Mouse (Mus musculus) left cerebral cortex, postnatal 25 days (tissue): Measurements from ENCODE around the gene Sik3. TPM values are rescaled to one million over a fixed set of nuclear protein-coding genes. Genes with fewer than 3 reads are reported as not detected.
A peak's percentile ranks its signal among the peaks of the same experiment; 100 is the strongest.

Experiments
- DNase-seq, 2 experiments: peaks; one replicate each; pipeline ENCODE4 v3.0.0; 2022; ENCODE audit warnings: low spot score in 2 of 2, mixed read lengths in 1 of 2
- intact Hi-C: fragments of 180-260 bp; cut with DNase I; formaldehyde crosslinking; loops from one replicate; pipeline ENCODE4 v1.15.1; 2025
- total RNA-seq, 2 experiments: library from RNA; stranded (reverse); gene quantifications; 2 replicates each; pipeline ENCODE4 v1.2.3; 2021

Gene Sik3
- total RNA-seq, 2 experiments from 2014 or later = 114 to 121 TPM

DNA sequence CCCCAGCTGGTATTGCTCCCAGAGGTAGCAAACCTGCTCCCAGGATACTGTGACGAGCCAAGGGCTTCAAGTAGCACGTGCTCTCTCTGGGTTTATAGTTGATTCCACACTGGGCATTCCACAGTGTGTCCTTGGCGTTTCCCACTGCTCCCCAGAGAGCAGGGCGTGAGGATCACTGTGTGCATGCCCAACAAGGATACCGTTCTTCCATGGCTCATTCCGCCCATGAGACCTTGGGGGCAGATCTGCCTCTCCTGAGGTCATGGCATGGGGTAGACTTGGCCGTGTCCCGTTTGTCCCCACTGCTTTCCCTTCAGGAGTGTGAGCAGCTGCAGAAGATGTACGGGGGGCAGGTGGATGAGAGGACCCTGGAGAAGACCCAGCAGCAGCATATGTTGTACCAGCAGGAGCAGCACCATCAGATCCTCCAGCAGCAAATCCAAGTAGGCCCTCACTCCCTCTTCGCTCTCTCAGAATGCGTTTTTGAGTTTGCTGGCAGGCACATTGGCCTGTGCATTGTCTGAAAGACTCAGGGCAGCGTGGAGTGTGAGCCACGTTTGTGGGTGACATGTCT, 195.9 kb downstream of the Sik3 start:
- no peak for DNase-seq
- intact Hi-C loops = no loop called here

DNA sequence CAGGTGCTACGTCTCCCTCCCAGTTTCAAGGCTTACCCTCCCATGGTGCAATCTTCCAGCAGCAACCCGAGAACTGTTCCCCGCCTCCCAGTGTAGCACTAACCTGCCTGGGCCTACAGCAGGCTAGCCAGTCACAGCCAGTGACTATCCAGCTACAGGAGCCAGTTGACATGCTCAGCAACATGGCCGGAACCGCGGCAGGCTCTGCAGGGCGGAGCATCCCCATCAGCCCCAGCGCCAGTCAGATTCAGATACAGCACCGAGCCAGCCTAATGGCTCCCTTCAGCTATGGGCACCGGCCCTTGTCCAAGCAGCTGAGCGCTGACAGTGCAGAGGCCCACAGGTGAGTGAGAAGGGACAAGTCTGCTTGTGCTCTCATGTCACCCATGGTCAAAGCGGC, 197.9 kb downstream of the Sik3 start:
- no peak for DNase-seq
- intact Hi-C loops = no loop called here

DNA sequence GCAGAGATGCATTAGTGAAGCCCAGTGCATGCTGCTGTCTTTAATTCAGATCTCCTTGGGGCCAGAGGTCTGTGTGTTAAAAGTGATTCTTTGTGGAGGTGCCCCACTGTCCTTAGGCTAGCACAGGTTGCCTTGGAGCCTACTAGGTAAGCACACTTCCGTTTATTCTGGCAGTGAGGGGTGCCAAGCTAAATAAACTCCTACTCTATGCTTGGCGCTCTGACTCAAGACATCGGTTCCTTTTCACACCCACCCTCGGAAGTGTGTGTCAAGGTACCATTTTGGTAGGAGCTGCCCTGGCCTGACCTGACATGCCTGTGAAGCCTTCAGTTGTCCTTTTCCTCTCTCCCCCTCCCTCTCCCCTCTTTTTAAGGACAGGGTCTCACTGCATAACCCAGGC, 201.7 kb downstream of the Sik3 start:
- intact Hi-C loops = no loop called here
- DNase-seq = peak in 1 of 2 experiments; percentile 13

DNA sequence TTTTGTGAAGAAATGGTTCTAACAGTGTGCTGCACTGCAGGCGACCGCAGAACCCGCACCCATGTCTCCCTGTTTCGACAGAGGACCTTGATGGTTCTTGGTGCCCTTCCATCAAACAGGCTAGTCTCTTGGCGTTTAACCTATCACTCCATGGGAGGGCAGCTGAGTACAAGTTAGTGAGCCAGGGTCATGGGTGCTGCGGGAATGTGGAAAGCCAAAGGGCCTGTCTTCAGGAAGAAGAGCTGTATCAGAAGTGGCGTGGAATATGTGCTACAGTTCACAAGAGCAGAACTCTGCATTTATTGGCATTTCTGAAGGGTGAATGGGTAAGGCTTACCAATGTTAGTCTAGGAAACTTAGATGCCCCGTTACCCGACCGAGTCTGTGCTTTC, 202.3 kb downstream of the Sik3 start:
- no peak for DNase-seq
- intact Hi-C loops = no loop called here

DNA sequence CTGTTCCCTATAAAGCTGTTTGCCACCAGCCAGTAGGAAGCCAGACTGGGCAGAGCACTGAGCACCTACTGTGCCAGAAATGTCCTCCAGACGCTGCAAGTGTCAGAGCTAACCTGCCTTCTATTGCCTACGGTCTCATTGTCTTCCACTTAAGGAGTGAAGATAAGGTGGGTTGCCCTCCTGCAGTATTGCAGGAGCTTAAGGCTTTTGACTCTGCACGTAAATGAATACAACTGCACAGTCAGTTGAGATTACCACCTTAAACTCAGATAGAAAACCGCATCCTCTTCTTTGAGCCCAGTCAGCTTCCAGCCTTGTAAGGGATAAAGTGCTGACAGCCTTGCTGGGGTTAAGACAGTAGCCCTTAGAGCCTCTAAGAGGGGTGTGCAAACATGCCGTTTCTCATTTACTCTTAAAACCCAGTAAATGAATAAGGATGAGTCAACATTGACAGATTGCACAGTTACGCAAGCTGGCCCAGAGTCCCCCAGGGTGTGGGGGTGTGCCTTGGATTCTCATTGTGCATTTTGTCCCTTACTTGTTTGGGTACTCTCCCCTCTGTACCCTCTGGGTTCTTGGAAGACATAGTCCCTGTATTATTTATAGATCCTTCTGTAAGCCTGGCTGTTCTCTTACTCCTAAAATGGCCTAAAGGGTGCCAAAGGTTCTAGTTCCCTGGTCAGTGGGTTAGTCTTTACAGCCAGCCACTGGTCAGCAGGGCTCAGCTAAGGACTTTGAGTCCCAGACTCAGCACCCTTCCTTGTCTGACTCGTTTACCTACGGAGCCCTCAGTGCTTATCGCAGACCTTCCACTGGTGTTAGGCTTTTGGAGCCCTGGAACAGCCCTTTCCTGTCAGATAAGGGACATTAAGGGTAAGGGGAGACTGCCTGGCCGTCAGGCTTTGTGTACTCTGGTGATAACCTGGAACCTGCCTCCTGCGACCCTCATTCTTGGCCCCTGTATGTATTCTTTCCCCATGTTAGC, 203.0 kb downstream of the Sik3 start:
- DNase-seq = peak in 1 of 2 experiments; percentile 63
- intact Hi-C loops = no loop called here

DNA sequence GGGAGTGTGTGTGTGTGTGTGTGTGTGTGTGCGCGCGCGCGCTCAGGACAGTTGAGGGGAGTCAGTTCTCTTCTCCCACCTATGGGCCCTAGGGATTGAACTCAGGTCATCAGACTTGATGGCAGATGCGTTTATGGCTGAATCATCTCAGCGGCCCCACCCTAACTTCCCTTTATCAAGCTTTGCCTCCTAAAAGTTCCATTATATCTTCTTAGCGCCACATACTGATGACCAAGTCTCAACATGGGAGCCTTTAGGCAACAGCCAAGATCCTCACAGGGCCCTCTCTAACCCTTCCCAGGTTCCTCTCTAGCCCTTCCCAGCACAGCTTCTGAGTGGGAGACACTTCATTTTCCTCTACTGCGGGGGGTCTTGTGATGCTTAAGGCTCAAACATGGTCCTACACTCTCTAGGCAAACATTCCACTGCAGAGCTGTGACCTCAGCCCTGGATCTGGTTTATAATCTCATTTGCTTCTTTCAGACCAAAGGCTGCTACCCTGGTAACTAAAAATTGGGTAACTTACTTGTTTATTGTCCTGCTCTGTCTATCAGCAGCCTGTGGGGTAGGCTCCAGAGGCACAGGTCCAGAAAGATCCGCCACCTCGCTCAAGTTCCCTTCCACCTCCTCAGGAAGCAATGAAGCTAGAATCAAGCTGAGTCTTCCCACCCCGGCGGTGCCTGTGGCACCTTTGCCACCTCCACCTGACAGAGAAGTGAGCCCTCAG, 204.3 kb downstream of the Sik3 start:
- intact Hi-C loops = no loop called here
- no peak for DNase-seq

DNA sequence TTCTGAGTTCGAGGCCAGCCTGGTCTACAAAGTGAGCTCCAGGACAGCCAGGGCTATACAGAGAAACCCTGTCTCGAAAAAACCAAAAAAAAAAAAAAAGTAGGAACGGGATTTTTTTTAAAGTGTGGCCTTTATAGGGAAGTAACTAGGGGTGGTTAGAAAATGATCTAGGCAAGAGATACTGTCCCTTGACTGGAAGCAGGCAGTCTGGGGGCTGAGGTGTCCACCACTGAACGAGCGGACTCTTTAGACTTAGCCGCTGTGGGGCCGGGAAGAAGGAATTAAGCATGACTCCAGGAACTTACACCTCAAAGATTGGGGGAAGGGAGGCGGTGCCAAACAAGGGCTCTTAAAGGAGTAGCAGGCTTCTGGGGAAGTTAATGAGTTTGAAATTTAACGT, 205.6 kb downstream of the Sik3 start:
- no peak for DNase-seq
- intact Hi-C loops = no loop called here

DNA sequence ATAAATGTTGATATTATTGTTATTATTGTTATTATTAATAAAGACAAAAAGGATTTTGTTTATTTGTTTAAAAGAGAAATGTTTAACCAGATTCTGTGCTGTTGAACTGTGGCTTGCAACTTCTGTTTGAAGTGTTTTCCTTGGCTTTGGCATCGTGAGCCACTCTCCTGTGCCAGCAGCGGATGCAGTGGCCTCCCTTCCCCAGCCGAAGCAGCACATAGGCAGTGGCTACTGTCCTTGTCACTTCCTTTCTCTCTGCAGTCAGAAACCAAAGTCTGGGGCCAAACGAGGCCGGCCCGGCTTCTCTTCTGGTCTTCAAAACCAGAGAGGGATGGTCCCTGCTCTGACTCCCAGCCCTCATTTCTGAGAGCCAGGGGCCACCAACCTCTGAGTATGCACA, 210.5 kb downstream of the Sik3 start:
- intact Hi-C loops = no loop called here
- DNase-seq = no peak

DNA sequence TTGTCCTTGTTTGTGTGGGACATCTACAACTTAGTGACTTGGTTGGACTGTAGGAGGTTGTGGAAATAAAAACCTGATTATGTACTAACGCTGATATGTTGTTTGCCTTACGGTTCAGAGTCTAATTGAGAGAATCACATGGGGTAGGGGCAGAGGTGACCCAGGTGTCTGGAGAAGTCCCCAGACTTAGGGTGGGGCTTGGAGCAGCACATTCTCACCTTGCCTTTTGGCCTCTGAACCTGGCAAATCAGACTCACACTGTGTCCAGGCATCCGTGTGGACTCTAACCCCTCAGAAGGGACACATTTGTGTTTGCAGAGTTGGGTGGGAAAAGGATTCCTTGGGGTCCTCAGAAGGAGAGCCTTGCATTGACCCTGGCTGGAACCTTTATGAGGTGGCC, 211.5 kb downstream of the Sik3 start:
- intact Hi-C loops = no loop called here
- DNase-seq = no peak

DNA sequence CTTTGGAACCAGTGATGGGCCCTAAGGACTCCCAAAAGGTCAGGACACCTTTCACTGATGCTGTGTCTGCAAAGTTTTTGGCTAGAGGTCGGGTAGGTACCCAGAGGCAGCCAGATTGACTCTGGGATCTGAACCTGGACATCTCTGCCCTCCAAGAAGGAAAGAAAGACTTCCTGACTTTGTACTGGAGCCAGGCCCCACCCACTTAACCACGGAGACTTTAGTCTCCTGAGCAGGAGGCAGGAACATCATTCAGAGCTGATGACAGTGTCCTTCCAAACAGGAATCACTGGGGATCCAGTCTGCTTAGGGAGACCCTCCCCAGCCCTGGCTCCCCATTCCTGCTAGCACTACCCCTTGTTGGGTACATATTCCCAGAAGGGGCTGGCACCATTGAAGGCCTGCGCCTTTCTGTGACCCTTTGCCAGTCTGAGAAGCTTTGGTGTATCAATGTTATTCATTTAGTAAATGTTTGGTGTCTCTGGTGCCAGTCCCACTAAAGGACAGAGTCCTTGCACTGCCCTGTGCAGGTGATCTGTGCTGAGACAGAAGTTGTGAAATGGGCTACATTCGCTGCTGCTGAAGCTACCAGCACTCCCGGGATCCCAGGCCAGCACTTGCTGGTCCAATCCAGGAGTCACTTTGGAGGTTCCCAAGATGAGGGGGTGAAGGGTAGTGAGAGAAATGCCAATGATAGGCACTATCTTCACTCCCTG, 212.5 kb downstream of the Sik3 start:
- no peak for DNase-seq
- intact Hi-C loops = no loop called here

DNA sequence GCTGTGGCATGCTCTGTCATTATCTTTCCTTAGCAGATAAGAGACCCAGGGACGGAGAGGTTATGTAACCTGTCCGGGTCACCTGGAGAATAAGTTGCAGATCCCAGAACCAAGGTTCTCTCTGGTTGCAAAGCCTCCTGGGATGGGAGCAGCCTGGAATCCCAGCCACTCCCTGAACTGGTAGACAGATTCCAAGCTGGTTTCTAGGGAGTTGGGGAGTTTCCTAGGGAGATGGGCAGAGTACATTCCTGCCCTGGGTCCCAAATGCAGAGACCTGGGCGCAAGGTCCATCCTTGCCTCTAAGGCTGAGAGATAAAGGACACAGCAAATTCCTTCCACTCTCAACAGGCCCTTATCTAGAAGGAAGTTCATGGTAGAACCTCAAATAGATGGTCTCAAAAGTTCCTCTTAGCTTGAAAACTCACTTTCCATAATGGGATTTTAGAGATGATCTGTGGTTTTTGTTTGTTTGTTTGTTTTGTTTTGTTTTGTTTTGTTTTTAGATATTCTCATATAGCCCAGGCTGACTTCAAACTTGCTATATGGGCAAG, 214.5 kb downstream of the Sik3 start:
- intact Hi-C loops = no loop called here

DNA sequence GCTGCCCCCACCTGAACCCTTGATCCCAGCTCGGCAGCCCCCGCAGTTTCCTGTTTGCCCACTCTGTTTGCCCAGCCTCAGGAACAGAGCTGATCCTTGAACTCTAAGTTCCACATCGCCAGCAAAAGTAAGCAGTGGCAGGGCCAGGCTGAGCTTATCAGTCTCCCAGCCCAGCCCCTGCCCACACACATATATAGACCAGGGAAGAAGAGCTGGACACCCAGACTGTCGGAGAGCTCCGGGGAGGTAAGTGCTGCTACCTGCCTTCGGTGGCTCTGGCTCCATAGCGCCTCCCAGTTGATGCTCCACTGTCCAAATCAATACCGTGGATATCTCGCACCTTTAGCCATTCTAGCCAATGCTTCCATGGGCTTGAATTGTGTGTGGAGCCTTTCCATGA, 215.9 kb downstream of the Sik3 start, which contains the start of gene Apoa1:
Gene Apoa1 (plus strand): TSS at position 90 of the 400 bp plus-strand sequence.
- DNase-seq = no peak
- intact Hi-C loops = no loop called here

More for the DNA sequence above, 214.5 kb downstream of the Sik3 start:
- no peak for DNase-seq

DNA sequence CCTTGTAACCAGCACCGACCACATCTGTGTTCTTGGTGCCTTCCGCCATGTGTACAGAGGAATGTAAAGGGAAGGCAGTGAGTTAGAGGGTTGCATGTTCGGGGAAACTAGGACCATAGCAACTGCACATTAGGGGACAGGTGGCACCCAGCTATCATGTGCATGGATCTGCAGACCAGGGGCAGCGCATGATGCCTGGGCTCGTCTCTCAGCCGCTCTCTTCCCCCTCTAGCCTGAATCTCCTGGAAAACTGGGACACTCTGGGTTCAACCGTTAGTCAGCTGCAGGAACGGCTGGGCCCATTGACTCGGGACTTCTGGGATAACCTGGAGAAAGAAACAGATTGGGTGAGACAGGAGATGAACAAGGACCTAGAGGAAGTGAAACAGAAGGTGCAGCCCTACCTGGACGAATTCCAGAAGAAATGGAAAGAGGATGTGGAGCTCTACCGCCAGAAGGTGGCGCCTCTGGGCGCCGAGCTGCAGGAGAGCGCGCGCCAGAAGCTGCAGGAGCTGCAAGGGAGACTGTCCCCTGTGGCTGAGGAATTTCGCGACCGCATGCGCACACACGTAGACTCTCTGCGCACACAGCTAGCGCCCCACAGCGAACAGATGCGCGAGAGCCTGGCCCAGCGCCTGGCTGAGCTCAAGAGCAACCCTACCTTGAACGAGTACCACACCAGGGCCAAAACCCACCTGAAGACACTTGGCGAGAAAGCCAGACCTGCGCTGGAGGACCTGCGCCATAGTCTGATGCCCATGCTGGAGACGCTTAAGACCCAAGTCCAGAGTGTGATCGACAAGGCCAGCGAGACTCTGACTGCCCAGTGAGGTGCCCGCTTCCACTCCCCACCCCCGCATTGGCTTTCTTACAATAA, 217.2 kb downstream of the Sik3 start:
- intact Hi-C loops = no loop called here
- DNase-seq = peak; percentile 89 to 96

DNA sequence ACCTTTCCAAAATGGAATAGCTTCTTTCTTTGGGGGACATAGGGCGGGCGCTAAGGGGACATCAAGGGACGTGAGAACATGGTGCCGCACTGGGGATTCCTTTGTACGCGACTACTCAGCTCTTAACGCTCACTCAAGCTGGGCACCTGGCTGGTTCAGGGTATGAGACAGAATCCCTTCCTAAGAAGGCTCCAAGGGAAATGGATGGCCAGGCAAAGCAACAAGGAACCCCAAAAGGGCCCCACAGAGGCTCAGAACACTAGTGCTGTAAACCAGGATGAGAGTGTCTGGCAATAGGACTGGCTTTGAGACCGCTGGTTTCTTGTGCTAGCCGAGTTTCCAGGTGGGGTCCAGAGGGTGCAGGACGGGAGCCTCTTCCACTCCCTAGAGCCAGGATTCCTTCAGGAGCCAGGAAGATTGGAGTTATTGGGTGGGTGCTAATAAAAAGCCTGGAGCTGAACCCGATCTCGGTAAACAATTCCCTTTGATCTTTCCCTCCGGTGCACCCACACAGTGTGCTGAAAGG, 217.9 kb downstream of the Sik3 start:
- intact Hi-C loops = no loop called here
- no peak for DNase-seq

DNA sequence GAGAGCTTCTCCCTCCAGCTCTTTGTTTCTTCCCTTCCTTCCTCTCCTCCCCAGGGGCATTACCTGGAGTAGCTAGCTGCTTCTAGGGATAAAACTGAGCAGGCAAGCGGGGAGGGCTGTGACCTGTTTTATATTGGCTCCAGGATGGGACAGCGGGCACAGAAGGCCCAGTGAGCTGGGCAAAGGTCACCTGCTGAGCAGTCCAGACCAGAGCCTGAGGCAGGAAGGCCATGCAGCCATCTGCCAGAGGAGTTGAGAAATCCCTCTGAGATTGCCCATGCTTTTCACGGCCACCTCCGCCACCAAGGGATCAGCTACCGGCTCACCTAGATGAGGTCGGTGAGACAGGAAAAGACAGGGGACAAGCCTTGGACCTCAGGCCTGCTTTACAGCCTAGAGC, 222.6 kb downstream of the Sik3 start:
- intact Hi-C loops = no loop called here
- no peak for DNase-seq

DNA sequence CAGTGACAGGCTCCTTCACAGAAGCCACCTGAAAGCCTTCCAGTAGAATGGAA, 222.8 kb downstream of the Sik3 start, which contains the start of gene Apoc3:
Gene Apoc3 (minus strand): TSS at position 41 of the 53 bp plus-strand sequence.
- no peak for DNase-seq

DNA sequence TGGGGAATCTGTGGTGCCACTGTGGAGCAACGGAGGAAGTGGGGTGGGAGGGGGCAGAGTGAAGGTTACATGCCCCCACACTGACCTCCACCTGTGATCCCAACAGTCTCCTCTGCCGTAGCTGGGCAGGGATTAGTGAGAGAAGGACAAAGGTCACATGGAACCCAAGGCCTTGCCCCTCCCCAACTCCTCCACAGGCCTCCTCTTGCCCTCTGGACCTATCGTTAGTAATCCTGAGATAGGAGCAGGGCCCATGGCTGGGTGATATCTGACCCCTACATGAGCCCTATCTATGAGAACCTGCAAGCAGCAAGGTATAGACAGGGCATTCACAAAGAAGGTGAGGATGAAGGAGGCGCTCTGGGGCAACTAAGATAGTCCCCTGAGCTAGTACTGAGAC, 223.0 kb downstream of the Sik3 start:
- no peak for DNase-seq
- intact Hi-C loops = no loop called here

More for the DNA sequence above, 222.8 kb downstream of the Sik3 start, which contains the start of gene Apoc3:
- intact Hi-C loops = no loop called here

DNA sequence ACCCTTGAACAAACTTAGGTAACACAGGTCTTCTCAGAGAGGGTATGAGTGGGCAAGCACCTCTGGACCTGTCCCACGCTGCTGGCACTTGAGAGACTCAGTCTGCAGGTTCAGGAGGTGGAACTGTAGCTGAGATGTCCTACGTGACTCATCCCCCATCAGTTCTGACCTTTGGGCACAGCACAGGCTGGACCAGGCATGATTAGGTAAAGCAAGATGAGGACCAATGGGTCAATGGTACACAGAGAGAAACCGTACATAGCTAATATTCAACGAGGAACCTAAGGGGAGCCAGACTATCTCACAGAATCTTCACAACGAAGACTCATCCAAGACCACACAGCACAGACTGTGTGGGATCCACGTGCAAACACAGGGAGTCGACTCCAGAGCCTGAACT, 226.2 kb downstream of the Sik3 start:
- intact Hi-C loops = no loop called here
- DNase-seq = no peak
